ENCODE assay signal across 8 mouse cellular contexts in genomic region chr5:131616113-131616876, GRCm38 (mm10).
DNase-seq lines count a peak whose midpoint lies in the region; ATAC-seq and TF ChIP-seq lines count a peak whose summit lies in the region.

No protein-coding gene starts in this region.

- no peaks in the 10 kb centered on the region for H3K9me3 ChIP-seq in ES-E14 (ENCODE audit: control insufficient read depth, insufficient read depth, low read depth, low read length)
- no peaks in the 10 kb centered on the region for H3K9me3 ChIP-seq in heart, embryonic 13.5 days
- H3K9me3 ChIP-seq in kidney, embryonic 15.5 days (replicated peaks) = no peaks in the 10 kb centered on the region
- H3K9me3 ChIP-seq in limb, embryonic 12.5 days = no peaks in the 10 kb centered on the region

- ATAC-seq in heart, embryonic 13.5 days (ENCODE audit: extremely low read depth, insufficient number of reproducible peaks, low FRiP score, low TSS enrichment) = no peak; the same call in 1 of the 2 replicates
- ATAC-seq in kidney, embryonic 15.5 days (replicated peaks; ENCODE audit: low FRiP score) = peak; percentile 73
- ATAC-seq in limb, embryonic 12.5 days (ENCODE audit: insufficient number of reproducible peaks, insufficient read depth, low FRiP score, low TSS enrichment, low read depth) = 0 out of 2 replicates have a peak, but pooled peaks have one; percentile 71
- no peak for ATAC-seq in activated CD4-positive, CD25-positive, alpha-beta regulatory T cell, adult 4 months
- ATAC-seq in inflammation-experienced regulatory T-cells, adult 6 months = no peak

- no peaks in the 10 kb centered on the region for H3K4me1 ChIP-seq in ES-E14 (ENCODE audit: control insufficient read depth in 2 of 2, insufficient read depth in 2 of 2, low read length in 2 of 2, poor library complexity in 1 of 2)
- H3K4me1 ChIP-seq in cortical plate, adult 2 months (ENCODE audit: control insufficient read depth, insufficient read depth, low read length) = no peaks in the 10 kb centered on the region
- peaks cover 16% of the 10 kb centered on the region for H3K4me1 ChIP-seq in heart, embryonic 13.5 days
- H3K4me1 ChIP-seq in kidney, embryonic 15.5 days = peaks cover 17% of the 10 kb centered on the region
- H3K4me1 ChIP-seq in limb, embryonic 12.5 days (replicated peaks) = peaks cover 25% of the 10 kb centered on the region
- H3K4me1 ChIP-seq in olfactory bulb, adult 2 months (ENCODE audit: control insufficient read depth, insufficient read depth, low read length) = peaks cover 17% of the 10 kb centered on the region

- H3K4me3 ChIP-seq in ES-E14 (ENCODE audit: insufficient read depth in 1 of 2, low read depth in 1 of 2, low read length in 2 of 2, poor library complexity in 1 of 2, severe bottlenecking in 1 of 2) = peak overlapping the region; percentile 8 to 30; a peak in 2 of 4 replicates
- H3K4me3 ChIP-seq in cortical plate, adult 2 months (ENCODE audit: insufficient read depth, low read length) = peak overlapping the region; percentile 42
- peak overlapping the region; percentile 54 for H3K4me3 ChIP-seq in heart, embryonic 13.5 days
- H3K4me3 ChIP-seq in kidney, embryonic 15.5 days (replicated peaks) = peak overlapping the region; percentile 39
- H3K4me3 ChIP-seq in limb, embryonic 12.5 days (replicated peaks) = peak overlapping the region; percentile 41
- H3K4me3 ChIP-seq in olfactory bulb, adult 2 months (ENCODE audit: insufficient read depth, low read depth, low read length) = peak overlapping the region; percentile 18

- TF ChIP-seq CTCF in cortical plate, adult 2 months (IDR thresholded peaks at IDR 0.05; ENCODE audit: extremely low read depth, insufficient read depth, low read length) = no peak
- no peak for TF ChIP-seq CTCF in olfactory bulb, adult 2 months (IDR thresholded peaks at IDR 0.05; ENCODE audit: insufficient read depth, low read depth, low read length)

- no peaks in the 10 kb centered on the region for H3K36me3 ChIP-seq in ES-E14 (ENCODE audit: control insufficient read depth, insufficient read depth, low read length, poor library complexity, severe bottlenecking)
- H3K36me3 ChIP-seq in heart, embryonic 13.5 days = no peaks in the 10 kb centered on the region
- no peaks in the 10 kb centered on the region for H3K36me3 ChIP-seq in kidney, embryonic 15.5 days
- no peaks in the 10 kb centered on the region for H3K36me3 ChIP-seq in limb, embryonic 12.5 days

- H3K4me2 ChIP-seq in heart, embryonic 13.5 days = peak overlapping the region; percentile 85
- H3K4me2 ChIP-seq in kidney, embryonic 15.5 days = peak overlapping the region; percentile 76
- peak overlapping the region; percentile 78 for H3K4me2 ChIP-seq in limb, embryonic 12.5 days

- 0 out of 2 replicates have a peak overlapping the region, but pooled peaks have one; percentile 0 for H3K9ac ChIP-seq in ES-E14 (ENCODE audit: insufficient read depth, low read depth, low read length, poor library complexity, severe bottlenecking)
- peak overlapping the region; percentile 76 for H3K9ac ChIP-seq in heart, embryonic 13.5 days
- H3K9ac ChIP-seq in kidney, embryonic 15.5 days = no peak overlapping the region
- H3K9ac ChIP-seq in limb, embryonic 12.5 days (replicated peaks) = peak overlapping the region; percentile 31

- H3K27ac ChIP-seq in ES-E14 (ENCODE audit: insufficient read depth, low read depth, low read length, poor library complexity, severe bottlenecking) = no peak overlapping the region
- H3K27ac ChIP-seq in cortical plate, adult 2 months (ENCODE audit: insufficient read depth, low read length) = no peak overlapping the region
- no peak overlapping the region for H3K27ac ChIP-seq in heart, embryonic 13.5 days (replicated peaks)
- H3K27ac ChIP-seq in kidney, embryonic 15.5 days = no peak overlapping the region
- H3K27ac ChIP-seq in limb, embryonic 12.5 days = no peak overlapping the region
- no peak overlapping the region for H3K27ac ChIP-seq in olfactory bulb, adult 2 months (ENCODE audit: insufficient read depth, low read depth, low read length)

- 0 out of 2 replicates have a peak, but pooled peaks have one; percentile 39 for TF ChIP-seq POLR2A in cortical plate, adult 2 months (IDR thresholded peaks at IDR 0.05; ENCODE audit: extremely low read depth, insufficient read depth, low read length)
- no peak for TF ChIP-seq POLR2A in olfactory bulb, adult 2 months (IDR thresholded peaks at IDR 0.05; ENCODE audit: insufficient read depth, low read depth, low read length)

- in situ Hi-C loops in ES-E14 (cut with MboI; ENCODE audit: low sequenced_read_pairs in 2 of 2, unreplicated experiment in 2 of 2) = no loop called here

- peak; percentile 47 for DNase-seq in ES-E14 (ENCODE audit: low read depth, low spot score)

- 1% methylated on average over 40 of the region's 40 CpGs for WGBS in heart, embryonic 13.5 days
- 2% methylated on average over 40 of the region's 40 CpGs for WGBS in kidney, embryonic 15.5 days
- WGBS in limb, embryonic 12.5 days = 2% methylated on average over 40 of the region's 40 CpGs
- WGBS in olfactory bulb, adult 2 months = 25% methylated on average over 40 of the region's 40 CpGs

- peaks cover 41% of the 10 kb centered on the region for H3K27me3 ChIP-seq in heart, embryonic 13.5 days (replicated peaks)
- peaks cover 44% of the 10 kb centered on the region for H3K27me3 ChIP-seq in kidney, embryonic 15.5 days
- H3K27me3 ChIP-seq in limb, embryonic 12.5 days = peaks cover 43% of the 10 kb centered on the region

TF ChIP-seq in ES-E14, 5 proteins besides CTCF, POLR2A, EP300 and RAD21:
- TF ChIP-seq CHD2 (IDR thresholded peaks at IDR 0.05; ENCODE audit: low read depth, low read length) = no peak
- no peak for TF ChIP-seq HCFC1 (IDR thresholded peaks at IDR 0.05; ENCODE audit: borderline replicate concordance, insufficient read depth, low read length)
- no peak for TF ChIP-seq ZC3H11A (IDR thresholded peaks at IDR 0.05; ENCODE audit: borderline replicate concordance, low read depth, low read length)

Comparison
In these comparisons a context has a peak if more than half of its experiments do, and no peak if none do; other contexts are left out.
1. ATAC-seq: peak in kidney, embryonic 15.5 days (single experiment) and limb, embryonic 12.5 days (single experiment); none in heart, embryonic 13.5 days (single experiment), activated CD4-positive, CD25-positive, alpha-beta regulatory T cell, adult 4 months (single experiment) and inflammation-experienced regulatory T-cells, adult 6 months (single experiment).
2. Peak in every context shown above with its lines, with median percentiles within 50 percentile points of each other: H3K4me3 ChIP-seq and H3K4me2 ChIP-seq.